Comparison of ENCODE assay signal across 9 mouse cellular contexts in the genomic region with DNA sequence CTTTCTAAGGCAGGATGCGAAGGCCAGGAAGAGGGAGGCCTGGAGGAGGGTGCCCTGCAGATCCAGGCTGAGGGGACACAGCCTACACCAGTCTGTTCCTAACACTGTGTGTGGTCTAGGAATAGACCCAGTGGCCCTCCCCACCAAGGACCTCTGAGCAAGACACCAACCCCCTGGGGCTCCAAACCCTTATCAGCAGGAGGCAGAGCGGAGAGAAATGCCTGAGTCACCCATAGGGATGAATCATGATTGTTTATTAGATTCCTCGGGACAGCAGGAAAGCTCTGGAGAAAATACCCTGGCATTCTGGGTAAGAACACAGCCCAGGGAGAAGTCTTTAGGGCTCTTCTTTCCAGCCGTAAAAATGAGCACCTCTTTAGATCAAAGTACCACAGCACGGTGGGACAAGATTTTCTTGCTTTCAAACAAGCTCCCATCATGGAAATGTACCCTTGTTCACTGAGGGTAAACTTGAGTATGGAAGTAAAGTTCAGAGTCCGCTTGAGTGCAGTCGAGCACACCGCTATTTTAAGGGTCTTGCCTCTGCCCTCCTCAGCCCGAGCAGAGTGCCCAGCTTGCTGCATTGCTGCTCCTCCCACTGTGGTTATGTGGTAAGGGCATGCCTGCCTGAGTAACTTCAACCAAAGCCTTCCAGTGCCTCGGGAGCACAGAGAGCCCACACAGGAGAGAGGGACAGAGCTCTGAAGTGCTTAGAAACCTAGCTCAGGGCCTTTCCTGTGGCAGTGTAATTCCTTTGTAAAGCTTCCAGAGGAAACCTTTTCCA. TPM values are rescaled to one million over a fixed set of nuclear protein-coding genes. Genes with fewer than 3 reads are reported as not detected.
A peak's percentile ranks its signal among the peaks of the same experiment; 100 is the strongest.
DNase-seq lines count a peak whose midpoint lies in the region; ATAC-seq and TF ChIP-seq lines count a peak whose summit lies in the region.
"Had no signal": no experiment of that assay in that cellular context is flagged by ENCODE, and none has a peak within 500 bp of the region (broad histone marks: within the 10 kb centered on the region; RNA-seq: fewer than 3 reads in every experiment).

No protein-coding gene starts in this region.

- H3K9me3 ChIP-seq in MEL (replicated peaks; ENCODE audit: insufficient read depth, low read length): no peaks in the 10 kb centered on the region
- no peaks in the 10 kb centered on the region for H3K9me3 ChIP-seq in intestine, embryonic 14.5 days (ENCODE audit: control insufficient read depth, low read length)
- no peaks in the 10 kb centered on the region for H3K9me3 ChIP-seq in liver, embryonic 16.5 days (replicated peaks; ENCODE audit: control insufficient read depth, low read length)
- H3K9me3 ChIP-seq in forebrain, embryonic 15.5 days: no peaks in the 10 kb centered on the region
- H3K9me3 ChIP-seq: forebrain, embryonic 13.5 days had no signal

- no peak overlapping the region for H3K9ac ChIP-seq in MEL (ENCODE audit: control insufficient read depth, low read depth, low read length, poor library complexity, severe bottlenecking)
- no peak overlapping the region for H3K9ac ChIP-seq in intestine, embryonic 14.5 days (ENCODE audit: low read length)
- no peak overlapping the region for H3K9ac ChIP-seq in liver, embryonic 16.5 days (ENCODE audit: low read depth, low read length)
- no peak overlapping the region for H3K9ac ChIP-seq in forebrain, embryonic 15.5 days (replicated peaks)
- H3K9ac ChIP-seq: forebrain, embryonic 13.5 days had no signal

- peak overlapping the region; percentile 8; the same call in 1 of the 2 replicates for H3K4me2 ChIP-seq in intestine, embryonic 14.5 days (ENCODE audit: low read length)
- H3K4me2 ChIP-seq in liver, embryonic 16.5 days (ENCODE audit: low read depth, low read length): no peak overlapping the region
- no peak overlapping the region for H3K4me2 ChIP-seq in forebrain, embryonic 15.5 days (replicated peaks)
- H3K4me2 ChIP-seq: forebrain, embryonic 13.5 days had no signal

- no peak overlapping the region for H3K4me3 ChIP-seq in MEL (ENCODE audit: control insufficient read depth in 1 of 2, insufficient read depth in 1 of 2, low read depth in 2 of 2, low read length in 2 of 2)
- H3K4me3 ChIP-seq in intestine, embryonic 14.5 days (ENCODE audit: low read depth, low read length): no peak overlapping the region
- no peak overlapping the region for H3K4me3 ChIP-seq in liver, embryonic 16.5 days (ENCODE audit: low read depth, low read length)
- H3K4me3 ChIP-seq in left cerebral cortex, adult 2 months: no peak overlapping the region
- H3K4me3 ChIP-seq in forebrain, embryonic 15.5 days: no peak overlapping the region
- H3K4me3 ChIP-seq: forebrain, embryonic 13.5 days had no signal

- 22% methylated on average over 10 of the region's 10 CpGs for WGBS in intestine, embryonic 14.5 days
- WGBS in liver, embryonic 16.5 days (ENCODE audit: insufficient replicate concordance): 7% methylated on average over 10 of the region's 10 CpGs
- WGBS in forebrain, embryonic 15.5 days: 50% methylated on average over 10 of the region's 10 CpGs

- intact Hi-C loops in left cerebral cortex, adult 2 months (cut with DNase I): no loop called here

- no peak for TF ChIP-seq RAD21 in MEL (IDR thresholded peaks at IDR 0.05; ENCODE audit: low read depth, low read length)

- no peaks in the 10 kb centered on the region for H3K36me3 ChIP-seq in MEL (ENCODE audit: control insufficient read depth in 1 of 2, insufficient read depth in 2 of 2, low read length in 2 of 2)
- H3K36me3 ChIP-seq in intestine, embryonic 14.5 days (ENCODE audit: control insufficient read depth, insufficient read depth, low read length): no peaks in the 10 kb centered on the region
- no peaks in the 10 kb centered on the region for H3K36me3 ChIP-seq in liver, embryonic 16.5 days (ENCODE audit: control insufficient read depth, insufficient read depth)
- no peaks in the 10 kb centered on the region for H3K36me3 ChIP-seq in forebrain, embryonic 15.5 days

- TF ChIP-seq POLR2A in MEL (IDR thresholded peaks at IDR 0.05; ENCODE audit: control insufficient read depth in 1 of 2, insufficient read depth in 1 of 2, low read depth in 1 of 2, low read length in 2 of 2, poor library complexity in 1 of 2): no peak

- peak; percentile 96 for DNase-seq in 3T3-L1 (ENCODE audit: low read depth, low spot score)
- DNase-seq in MEL (ENCODE audit: low read depth, low spot score): no peak
- no peak for DNase-seq in intestine, embryonic 14.5 days (ENCODE audit: low spot score)
- DNase-seq in cerebellum, adult 9-10 months: no peak
- no peak for DNase-seq in left cerebral cortex, adult 2 months (ENCODE audit: extremely low spot score in 1 of 2, low spot score in 2 of 2)
- DNase-seq: left cerebral cortex, postnatal 4 days had no signal

- no peaks in the 10 kb centered on the region for H3K27me3 ChIP-seq in MEL (ENCODE audit: control insufficient read depth in 1 of 2, insufficient read depth in 2 of 2, low read length in 2 of 2)
- H3K27me3 ChIP-seq in intestine, embryonic 14.5 days (replicated peaks; ENCODE audit: control insufficient read depth, insufficient read depth, low read length): no peaks in the 10 kb centered on the region
- H3K27me3 ChIP-seq in liver, embryonic 16.5 days (ENCODE audit: control insufficient read depth, insufficient read depth, low read depth, low read length): no peaks in the 10 kb centered on the region
- H3K27me3 ChIP-seq in forebrain, embryonic 15.5 days: no peaks in the 10 kb centered on the region
- H3K27me3 ChIP-seq: forebrain, embryonic 13.5 days had no signal

- no peaks in the 10 kb centered on the region for H3K79me2 ChIP-seq in MEL (ENCODE audit: control insufficient read depth, insufficient read depth, low read length, poor library complexity)

- TF ChIP-seq EP300 in MEL (IDR thresholded peaks at IDR 0.05; ENCODE audit: low read depth in 1 of 2, low read length in 2 of 2): no peak

- ATAC-seq in intestine, embryonic 14.5 days (replicated peaks; ENCODE audit: low FRiP score, low TSS enrichment, low read depth): no peak
- ATAC-seq in liver, embryonic 16.5 days (ENCODE audit: low read depth): peak; percentile 47
- no peak for ATAC-seq in forebrain, embryonic 15.5 days (replicated peaks)
- ATAC-seq: forebrain, embryonic 13.5 days had no signal

- H3K4me1 ChIP-seq in MEL (ENCODE audit: control insufficient read depth in 1 of 2, insufficient read depth in 2 of 2, low read length in 2 of 2): no peaks in the 10 kb centered on the region
- H3K4me1 ChIP-seq in intestine, embryonic 14.5 days (replicated peaks; ENCODE audit: control insufficient read depth, insufficient read depth, low read length): peaks cover 46% of the 10 kb centered on the region
- peaks cover 2% of the 10 kb centered on the region; the same call in 1 of the 2 replicates for H3K4me1 ChIP-seq in liver, embryonic 16.5 days (ENCODE audit: control insufficient read depth, low read depth, low read length)
- peaks cover 10% of the 10 kb centered on the region; the same call in 1 of the 2 replicates for H3K4me1 ChIP-seq in forebrain, embryonic 15.5 days

- TF ChIP-seq CTCF in MEL (IDR thresholded peaks at IDR 0.05 in 2 of 3, conservative IDR thresholded peaks at IDR 0.05 in 1 of 3; ENCODE audit: control insufficient read depth in 1 of 3, insufficient read depth in 1 of 3, low read depth in 2 of 3, low read length in 3 of 3, poor library complexity in 1 of 3, severe bottlenecking in 1 of 3): no peak
- TF ChIP-seq CTCF in left cerebral cortex, adult 2 months (IDR thresholded peaks at IDR 0.05): no peak

- no peak overlapping the region for H3K27ac ChIP-seq in MEL (ENCODE audit: control insufficient read depth, low read depth, low read length)
- H3K27ac ChIP-seq in intestine, embryonic 14.5 days (ENCODE audit: low read depth): peak overlapping the region; percentile 28; the same call in 1 of the 2 replicates
- 0 out of 2 replicates have a peak overlapping the region, but pooled peaks have one; percentile 11 for H3K27ac ChIP-seq in liver, embryonic 16.5 days (ENCODE audit: low read length)
- H3K27ac ChIP-seq in left cerebral cortex, adult 2 months: no peak overlapping the region
- H3K27ac ChIP-seq in forebrain, embryonic 15.5 days (replicated peaks): no peak overlapping the region
- H3K27ac ChIP-seq: forebrain, embryonic 13.5 days had no signal

TF ChIP-seq in MEL, 35 proteins besides CTCF, POLR2A, EP300 and RAD21:
- TF ChIP-seq TAL1 (IDR thresholded peaks at IDR 0.05; ENCODE audit: low read length) (peak; percentile 41), NRF1 (IDR thresholded peaks at IDR 0.05; ENCODE audit: insufficient read depth, low read depth, low read length, poor library complexity, severe bottlenecking) (no peak)

RNA-seq across cellular contexts. Expression of a gene that starts 52.6 kb away (rescaled TPM):
- total RNA-seq in MEL (2012; rRNA removed): 0.03 and 0.04 TPM in 2 replicates
- under 1 TPM in 1 of 2 experiments, not detected in 1; 0.81 TPM for polyA plus RNA-seq in MEL (2012; ENCODE audit: insufficient read depth in 1 of 2, insufficient read length in 2 of 2, low read depth in 1 of 2, low replicate concordance in 2 of 2, missing spikeins in 1 of 2)
- polyA plus RNA-seq in intestine, embryonic 14.5 days (2014; fragmentation: Nextera tagmentation; extraction: Ambion mirVana): 52.9 and 58.4 TPM in 2 replicates
- 7.2 and 9.2 TPM in 2 replicates for polyA plus RNA-seq in liver, embryonic 16.5 days (2015; fragmentation: Nextera tagmentation; extraction: Ambion mirVana)
- total RNA-seq in left cerebral cortex, adult 2 months (2021): 10 to 100 TPM; 57.1 to 60.9 TPM
- 28.7 and 32.4 TPM in 2 replicates for polyA plus RNA-seq in forebrain, embryonic 15.5 days (2015; fragmentation: Nextera tagmentation; extraction: Ambion mirVana)

RNA-seq across cellular contexts. Expression of a gene that starts 52.6 kb away (rescaled TPM):
- not detected in 2 replicates for total RNA-seq in MEL (2012; rRNA removed)
- under 1 TPM in 1 of 2 experiments, not detected in 1; 0.31 TPM for polyA plus RNA-seq in MEL (2012; ENCODE audit: insufficient read depth in 1 of 2, insufficient read length in 2 of 2, low read depth in 1 of 2, low replicate concordance in 2 of 2, missing spikeins in 1 of 2)
- 228 TPM in 2 replicates for polyA plus RNA-seq in intestine, embryonic 14.5 days (2014; fragmentation: Nextera tagmentation; extraction: Ambion mirVana)
- 21.1 and 25.7 TPM in 2 replicates for polyA plus RNA-seq in liver, embryonic 16.5 days (2015; fragmentation: Nextera tagmentation; extraction: Ambion mirVana)
- total RNA-seq in left cerebral cortex, adult 2 months (2021): 10 to 100 TPM; 55.4 to 66.2 TPM
- polyA plus RNA-seq in forebrain, embryonic 15.5 days (2015; fragmentation: Nextera tagmentation; extraction: Ambion mirVana): 61.4 and 67.6 TPM in 2 replicates

Comparison
In these comparisons a context has a peak if more than half of its experiments do, and no peak if none do; other contexts are left out.
1. H3K27ac ChIP-seq: peak in intestine, embryonic 14.5 days (single experiment) and liver, embryonic 16.5 days (single experiment); none in MEL (single experiment), left cerebral cortex, adult 2 months (single experiment) and forebrain, embryonic 15.5 days (single experiment).